Mouse (Mus musculus): ENCODE measurements around the gene Epha3. TPM values are rescaled to one million over a fixed set of nuclear protein-coding genes. Genes with fewer than 3 reads are reported as not detected.

Epha3 gene
- polyA plus RNA-seq, 1 experiment from 2014 or later = 6.4 TPM

GRCm38 (mm10) chr16:63642641-63643040 is 221.3 kb downstream of the Epha3 start:
- DNase-seq (ENCODE audit: low spot score) = no peak
- TF ChIP-seq EP300 (optimal IDR thresholded peaks at IDR 0.05) = no peak
- no peak for TF ChIP-seq CTCF (IDR thresholded peaks at IDR 0.05; ENCODE audit: low read depth)
- no peak for ATAC-seq (ENCODE audit: low FRiP score, low TSS enrichment)

GRCm38 (mm10) chr16:63641603-63642002 is 222.4 kb downstream of the Epha3 start:
- Histone ChIP-seq H3K36me3 (ENCODE audit: control insufficient read depth, insufficient read depth, low read length) (no peaks in the 10 kb centered on the region), H3K27ac (replicated peaks) (no peak overlapping the region), H3K9ac (ENCODE audit: low read length) (no peak overlapping the region), H3K4me2 (replicated peaks; ENCODE audit: low read depth) (no peak overlapping the region), H3K4me3 (ENCODE audit: low read depth, low read length) (no peak overlapping the region), H3K27me3 (ENCODE audit: control insufficient read depth, insufficient read depth, low read length) (no peaks in the 10 kb centered on the region), H3K9me3 (ENCODE audit: control insufficient read depth, low read length) (no peaks in the 10 kb centered on the region), H3K4me1 (replicated peaks; ENCODE audit: control insufficient read depth, insufficient read depth) (no peaks in the 10 kb centered on the region)
- TF ChIP-seq EP300 (optimal IDR thresholded peaks at IDR 0.05) (no peak), CTCF (IDR thresholded peaks at IDR 0.05; ENCODE audit: low read depth) (no peak)
- WGBS = 40% methylated on average over 3 of the region's 3 CpGs
- DNase-seq (ENCODE audit: low spot score) (no peak), ATAC-seq (ENCODE audit: low FRiP score, low TSS enrichment) (no peak)

More at GRCm38 (mm10) chr16:63642641-63643040, 221.3 kb downstream of the Epha3 start:
- 42% methylated on average over 2 of the region's 2 CpGs for WGBS
- H3K36me3 ChIP-seq (ENCODE audit: control insufficient read depth, insufficient read depth, low read length) = no peaks in the 10 kb centered on the region
- H3K4me1 ChIP-seq (replicated peaks; ENCODE audit: control insufficient read depth, insufficient read depth) = no peaks in the 10 kb centered on the region
- no peak overlapping the region for H3K27ac ChIP-seq (replicated peaks)
- H3K9ac ChIP-seq (ENCODE audit: low read length) = no peak overlapping the region
- H3K4me2 ChIP-seq (replicated peaks; ENCODE audit: low read depth) = no peak overlapping the region
- H3K4me3 ChIP-seq (ENCODE audit: low read depth, low read length) = no peak overlapping the region
- no peaks in the 10 kb centered on the region for H3K27me3 ChIP-seq (ENCODE audit: control insufficient read depth, insufficient read depth, low read length)
- H3K9me3 ChIP-seq (ENCODE audit: control insufficient read depth, low read length) = no peaks in the 10 kb centered on the region

DNA sequence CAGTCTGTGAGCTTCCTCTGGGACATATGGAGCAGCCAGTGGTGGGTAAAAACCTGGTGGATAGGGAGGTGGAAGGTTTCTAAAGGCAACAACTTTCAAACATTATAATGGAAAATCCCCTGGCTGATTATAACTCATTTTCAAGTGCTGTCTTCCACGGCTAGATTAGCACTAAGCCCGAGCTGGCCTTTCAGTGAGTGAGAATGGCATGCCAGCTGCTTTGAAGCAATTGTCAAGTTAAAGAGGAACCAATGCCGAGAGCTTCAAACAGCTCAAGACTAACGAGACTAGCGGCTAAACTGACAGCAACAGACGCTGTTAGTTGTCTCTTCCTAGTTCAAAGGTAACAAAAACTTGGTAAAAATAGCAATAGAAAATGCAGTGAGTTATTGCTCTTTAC is 225.3 kb downstream of the Epha3 start:
- Histone ChIP-seq H3K27ac (replicated peaks) (no peak overlapping the region), H3K4me3 (ENCODE audit: low read depth, low read length) (no peak overlapping the region), H3K36me3 (ENCODE audit: control insufficient read depth, insufficient read depth, low read length) (no peaks in the 10 kb centered on the region), H3K9ac (ENCODE audit: low read length) (no peak overlapping the region), H3K4me1 (replicated peaks; ENCODE audit: control insufficient read depth, insufficient read depth) (no peaks in the 10 kb centered on the region), H3K9me3 (ENCODE audit: control insufficient read depth, low read length) (no peaks in the 10 kb centered on the region), H3K27me3 (ENCODE audit: control insufficient read depth, insufficient read depth, low read length) (no peaks in the 10 kb centered on the region), H3K4me2 (replicated peaks; ENCODE audit: low read depth) (no peak overlapping the region)
- 28% methylated on average over 6 of the region's 6 CpGs for WGBS
- TF ChIP-seq EP300 (optimal IDR thresholded peaks at IDR 0.05) (no peak), CTCF (IDR thresholded peaks at IDR 0.05; ENCODE audit: low read depth) (no peak)
- ATAC-seq (ENCODE audit: low FRiP score, low TSS enrichment) (no peak), DNase-seq (ENCODE audit: low spot score) (no peak)

GRCm38 (mm10) chr16:63633748-63634166 is 230.2 kb downstream of the Epha3 start:
- no peak overlapping the region for H3K4me3 ChIP-seq (ENCODE audit: low read depth, low read length)
- 88% methylated on average over 5 of the region's 5 CpGs for WGBS
- H3K9me3 ChIP-seq (ENCODE audit: control insufficient read depth, low read length) = no peaks in the 10 kb centered on the region
- H3K4me2 ChIP-seq (replicated peaks; ENCODE audit: low read depth) = no peak overlapping the region
- no peak for DNase-seq (ENCODE audit: low spot score)
- H3K27me3 ChIP-seq (ENCODE audit: control insufficient read depth, insufficient read depth, low read length) = no peaks in the 10 kb centered on the region
- TF ChIP-seq EP300 (optimal IDR thresholded peaks at IDR 0.05) (no peak), CTCF (IDR thresholded peaks at IDR 0.05; ENCODE audit: low read depth) (no peak)
- no peaks in the 10 kb centered on the region for H3K4me1 ChIP-seq (replicated peaks; ENCODE audit: control insufficient read depth, insufficient read depth)
- H3K27ac ChIP-seq (replicated peaks) = no peak overlapping the region
- no peak overlapping the region for H3K9ac ChIP-seq (ENCODE audit: low read length)
- H3K36me3 ChIP-seq (ENCODE audit: control insufficient read depth, insufficient read depth, low read length) = no peaks in the 10 kb centered on the region
- ATAC-seq (ENCODE audit: low FRiP score, low TSS enrichment) = no peak

DNA sequence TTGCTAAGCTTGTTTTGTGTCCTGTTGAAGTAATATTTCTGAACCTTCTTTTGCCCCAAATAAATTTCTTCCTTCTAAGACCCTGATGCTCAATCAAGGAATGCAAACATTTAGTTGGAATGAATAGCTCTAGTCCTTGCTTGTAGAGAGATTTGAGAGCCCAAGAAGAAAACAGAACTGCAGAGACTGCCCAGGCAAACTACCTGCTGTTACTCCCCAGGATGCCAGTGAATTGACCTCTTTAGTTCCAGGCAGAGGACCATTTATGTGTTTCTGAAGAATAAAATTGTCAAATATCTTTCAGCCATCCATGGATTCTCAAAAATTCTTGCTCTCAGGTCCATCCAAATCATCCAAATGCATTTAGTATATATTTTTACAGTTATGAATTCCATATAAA is 238.7 kb downstream of the Epha3 start:
- TF ChIP-seq CTCF (IDR thresholded peaks at IDR 0.05; ENCODE audit: low read depth) (no peak), EP300 (optimal IDR thresholded peaks at IDR 0.05) (no peak)
- Histone ChIP-seq H3K9me3 (ENCODE audit: control insufficient read depth, low read length) (no peaks in the 10 kb centered on the region), H3K4me2 (replicated peaks; ENCODE audit: low read depth) (no peak overlapping the region), H3K9ac (ENCODE audit: low read length) (no peak overlapping the region), H3K4me1 (replicated peaks; ENCODE audit: control insufficient read depth, insufficient read depth) (no peaks in the 10 kb centered on the region), H3K36me3 (ENCODE audit: control insufficient read depth, insufficient read depth, low read length) (no peaks in the 10 kb centered on the region), H3K27ac (replicated peaks) (no peak overlapping the region), H3K27me3 (ENCODE audit: control insufficient read depth, insufficient read depth, low read length) (no peaks in the 10 kb centered on the region), H3K4me3 (ENCODE audit: low read depth, low read length) (no peak overlapping the region)
- DNase-seq (ENCODE audit: low spot score) (no peak), ATAC-seq (ENCODE audit: low FRiP score, low TSS enrichment) (no peak)

DNA sequence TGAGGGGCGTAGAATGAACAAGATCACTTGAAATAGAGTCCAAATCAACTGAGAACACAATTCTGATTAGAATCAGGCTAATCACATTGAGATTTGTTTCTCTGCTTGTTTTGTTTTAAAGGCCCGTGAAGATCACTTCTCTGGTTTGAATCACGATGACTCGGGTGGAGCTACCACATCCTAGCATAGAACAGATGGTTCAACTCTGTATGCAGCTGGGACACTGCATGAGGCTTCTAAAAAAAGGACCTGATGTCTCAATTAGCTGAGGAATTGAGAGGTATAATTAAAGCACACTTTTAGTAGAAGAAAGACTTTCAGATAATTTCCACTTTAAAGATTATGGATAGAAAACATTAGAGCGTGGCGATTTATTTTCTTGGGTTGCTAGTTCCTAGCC is 242.1 kb downstream of the Epha3 start:
- Histone ChIP-seq H3K4me2 (replicated peaks; ENCODE audit: low read depth) (no peak overlapping the region), H3K4me3 (ENCODE audit: low read depth, low read length) (no peak overlapping the region), H3K27ac (replicated peaks) (no peak overlapping the region), H3K36me3 (ENCODE audit: control insufficient read depth, insufficient read depth, low read length) (no peaks in the 10 kb centered on the region), H3K27me3 (ENCODE audit: control insufficient read depth, insufficient read depth, low read length) (no peaks in the 10 kb centered on the region), H3K4me1 (replicated peaks; ENCODE audit: control insufficient read depth, insufficient read depth) (no peaks in the 10 kb centered on the region), H3K9ac (ENCODE audit: low read length) (no peak overlapping the region), H3K9me3 (ENCODE audit: control insufficient read depth, low read length) (no peaks in the 10 kb centered on the region)
- no peak for ATAC-seq (ENCODE audit: low FRiP score, low TSS enrichment)
- TF ChIP-seq EP300 (optimal IDR thresholded peaks at IDR 0.05) = no peak
- no peak for TF ChIP-seq CTCF (IDR thresholded peaks at IDR 0.05; ENCODE audit: low read depth)
- WGBS = 77% methylated on average over 6 of the region's 6 CpGs
- no peak for DNase-seq (ENCODE audit: low spot score)

All from stomach, postnatal 0 days (tissue).